Mouse (Mus musculus): Measurements from ENCODE around the gene Zdhhc6. TPM values are rescaled to one million over a fixed set of nuclear protein-coding genes. Genes with fewer than 3 reads are reported as not detected.

The Zdhhc6 gene
- polyA plus RNA-seq, 1 experiment from 2014 or later, result 69.8 TPM

DNA sequence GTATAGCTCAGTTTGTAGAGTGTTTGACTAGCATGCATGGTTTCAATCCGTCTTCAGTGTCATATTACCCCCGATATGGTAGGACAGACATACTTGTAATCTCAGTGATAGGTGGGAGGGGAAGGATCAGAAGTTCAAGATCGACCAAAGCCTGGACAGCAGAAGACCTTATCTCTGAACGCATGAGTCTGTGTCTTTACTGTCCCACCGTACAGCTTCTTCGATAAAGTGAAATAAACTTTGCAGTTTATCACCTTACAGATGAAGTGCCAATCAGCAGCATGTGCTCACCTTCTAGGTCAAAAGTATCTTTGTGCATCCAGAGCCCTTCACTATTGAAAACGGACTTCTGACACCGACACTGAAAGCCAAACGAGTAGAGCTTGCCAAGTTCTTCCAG lies 20.8 kb downstream of the Zdhhc6 start:
- Histone ChIP-seq H3K9me3 (ENCODE audit: control insufficient read depth, low read length) (no peaks in the 10 kb centered on the region), H3K4me3 (replicated peaks; ENCODE audit: low read length) (no peak overlapping the region), H3K4me1 (replicated peaks; ENCODE audit: control insufficient read depth, insufficient read depth, low read length) (no peaks in the 10 kb centered on the region), H3K9ac (replicated peaks; ENCODE audit: low read depth, low read length) (no peak overlapping the region), H3K36me3 (ENCODE audit: control insufficient read depth, insufficient read depth) (0 out of 2 replicates have a peak, but pooled peaks cover 5% of the 10 kb centered on the region), H3K27me3 (replicated peaks; ENCODE audit: control insufficient read depth, insufficient read depth, low read length) (no peaks in the 10 kb centered on the region), H3K4me2 (ENCODE audit: low read length) (no peak overlapping the region), H3K27ac (ENCODE audit: low read length) (no peak overlapping the region)
- ATAC-seq, result no peak
- WGBS, result 91% methylated on average over 9 of the region's 9 CpGs

DNA sequence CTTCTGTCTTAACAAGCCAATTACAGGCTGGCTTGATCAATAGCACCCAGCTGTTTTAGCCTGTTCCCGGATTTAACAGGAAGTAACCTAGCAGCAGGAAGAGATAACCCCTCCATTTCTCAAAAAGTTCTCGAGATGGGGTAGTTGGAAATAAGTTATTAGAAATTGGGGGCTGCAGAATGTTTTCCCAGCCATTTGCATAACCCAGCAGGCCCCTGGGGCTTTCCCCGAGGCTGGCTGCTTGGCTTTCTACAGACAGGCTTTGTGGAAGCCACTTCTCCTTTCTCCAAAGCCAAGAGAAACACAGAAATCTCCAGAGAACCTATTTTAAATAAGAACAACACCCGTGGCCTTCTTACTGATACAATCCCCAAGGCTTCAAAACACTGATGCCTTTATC lies 22.7 kb downstream of the Zdhhc6 start:
- Histone ChIP-seq H3K36me3 (ENCODE audit: control insufficient read depth, insufficient read depth) (0 out of 2 replicates have a peak, but pooled peaks cover 5% of the 10 kb centered on the region), H3K9me3 (ENCODE audit: control insufficient read depth, low read length) (no peaks in the 10 kb centered on the region), H3K4me2 (ENCODE audit: low read length) (no peak overlapping the region), H3K9ac (replicated peaks; ENCODE audit: low read depth, low read length) (no peak overlapping the region), H3K4me3 (replicated peaks; ENCODE audit: low read length) (no peak overlapping the region), H3K27ac (ENCODE audit: low read length) (no peak overlapping the region), H3K4me1 (replicated peaks; ENCODE audit: control insufficient read depth, insufficient read depth, low read length) (no peaks in the 10 kb centered on the region), H3K27me3 (replicated peaks; ENCODE audit: control insufficient read depth, insufficient read depth, low read length) (no peaks in the 10 kb centered on the region)
- WGBS, result 15% methylated on average over 4 of the region's 4 CpGs
- ATAC-seq, result no peak

DNA sequence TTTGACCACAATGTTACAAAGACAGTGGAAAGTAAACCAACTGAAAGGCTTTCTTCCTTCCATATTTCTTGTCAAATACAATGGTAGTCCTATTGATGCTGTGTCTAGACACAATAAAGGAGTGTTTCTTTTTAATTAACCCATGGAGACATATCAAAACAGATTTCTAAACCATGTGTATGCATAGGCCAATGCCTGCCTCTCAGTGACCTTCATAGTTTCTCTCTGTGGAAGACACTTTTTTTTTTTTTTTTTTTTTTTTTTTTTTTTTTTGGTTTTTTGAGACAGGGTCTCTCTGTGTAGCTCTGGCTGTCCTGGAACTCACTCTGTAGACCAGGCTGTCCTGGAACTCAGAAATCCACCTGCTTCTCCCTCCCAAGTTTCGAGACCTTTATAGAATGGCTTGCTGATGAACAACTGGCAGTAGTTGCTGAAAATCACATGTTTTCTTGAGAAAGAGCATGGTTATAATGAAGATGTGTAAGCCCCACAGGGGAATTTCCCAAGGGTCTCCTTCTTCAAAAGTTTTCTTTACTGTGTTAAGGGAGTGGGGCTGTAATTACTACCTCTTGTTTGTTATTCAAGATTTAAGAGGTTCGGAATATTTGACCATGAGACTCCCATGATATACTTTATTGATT lies 23.5 kb downstream of the Zdhhc6 start:
- Histone ChIP-seq H3K36me3 (ENCODE audit: control insufficient read depth, insufficient read depth) (0 out of 2 replicates have a peak, but pooled peaks cover 2% of the 10 kb centered on the region), H3K27me3 (replicated peaks; ENCODE audit: control insufficient read depth, insufficient read depth, low read length) (no peaks in the 10 kb centered on the region), H3K27ac (ENCODE audit: low read length) (no peak overlapping the region), H3K4me2 (ENCODE audit: low read length) (no peak overlapping the region), H3K9ac (replicated peaks; ENCODE audit: low read depth, low read length) (no peak overlapping the region), H3K4me3 (replicated peaks; ENCODE audit: low read length) (no peak overlapping the region), H3K9me3 (ENCODE audit: control insufficient read depth, low read length) (no peaks in the 10 kb centered on the region), H3K4me1 (replicated peaks; ENCODE audit: control insufficient read depth, insufficient read depth, low read length) (no peaks in the 10 kb centered on the region)
- WGBS, result 89% methylated on average over 2 of the region's 2 CpGs
- no peak for ATAC-seq

DNA sequence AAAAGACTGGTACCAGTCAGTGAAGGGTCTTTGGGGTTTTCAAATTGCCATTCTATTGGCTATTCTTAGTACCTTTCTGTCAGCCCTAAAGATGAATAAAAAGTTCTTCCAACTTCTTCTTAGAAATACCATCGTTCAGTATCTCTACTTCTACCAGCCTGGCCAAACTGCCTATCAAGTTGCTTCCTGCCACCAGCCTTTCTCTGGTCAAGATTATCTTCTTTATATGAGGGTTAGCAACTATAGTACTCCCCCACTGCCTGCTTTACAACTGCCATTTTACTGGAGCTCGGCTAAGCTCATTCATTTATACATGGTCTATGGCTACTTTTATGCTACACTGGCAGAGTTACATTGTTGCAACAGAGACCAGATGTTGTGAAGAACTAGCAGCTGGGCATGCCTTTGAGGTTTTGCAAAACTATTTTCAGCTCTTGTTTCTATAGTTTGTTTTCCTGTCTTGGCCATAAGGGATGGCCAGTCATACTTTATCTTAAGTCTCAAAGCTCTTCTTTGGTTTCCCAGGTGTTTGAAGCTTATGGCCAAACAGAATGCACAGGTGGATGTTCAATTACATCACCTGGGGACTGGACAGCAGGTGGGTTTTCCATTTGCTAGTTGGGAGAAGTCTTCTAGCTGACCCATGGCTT lies 25.1 kb downstream of the Zdhhc6 start:
- H3K4me2 ChIP-seq (ENCODE audit: low read length), result no peak overlapping the region
- WGBS, result 86% methylated on average over 2 of the region's 2 CpGs

DNA sequence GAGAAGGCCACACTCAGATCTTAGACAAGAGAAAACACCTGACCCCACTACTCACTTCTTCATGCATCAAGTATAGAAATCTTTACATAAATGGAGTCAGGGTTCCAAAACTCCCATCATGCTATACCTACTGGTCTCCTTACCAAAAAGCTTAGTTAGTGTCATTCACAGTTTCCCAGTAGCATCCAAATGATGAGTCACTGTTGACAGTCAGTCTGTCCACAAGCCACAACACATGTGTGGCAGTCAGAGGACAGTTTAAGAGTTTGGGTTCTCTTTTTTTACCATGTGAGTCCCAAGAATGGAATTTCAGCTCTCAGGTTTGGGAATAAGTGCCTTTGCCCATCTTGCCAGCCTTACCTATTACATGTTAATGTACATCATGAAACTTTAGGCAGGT lies 26.9 kb downstream of the Zdhhc6 start:
- Histone ChIP-seq H3K36me3 (ENCODE audit: control insufficient read depth, insufficient read depth) (no peaks in the 10 kb centered on the region), H3K4me1 (replicated peaks; ENCODE audit: control insufficient read depth, insufficient read depth, low read length) (no peaks in the 10 kb centered on the region), H3K27ac (ENCODE audit: low read length) (no peak overlapping the region), H3K9ac (replicated peaks; ENCODE audit: low read depth, low read length) (no peak overlapping the region), H3K27me3 (replicated peaks; ENCODE audit: control insufficient read depth, insufficient read depth, low read length) (no peaks in the 10 kb centered on the region), H3K4me2 (ENCODE audit: low read length) (no peak overlapping the region), H3K9me3 (ENCODE audit: control insufficient read depth, low read length) (no peaks in the 10 kb centered on the region), H3K4me3 (replicated peaks; ENCODE audit: low read length) (no peak overlapping the region)
- no peak for ATAC-seq

More for the DNA sequence above, 25.1 kb downstream of the Zdhhc6 start:
- H3K9ac ChIP-seq (replicated peaks; ENCODE audit: low read depth, low read length), result no peak overlapping the region
- no peaks in the 10 kb centered on the region for H3K9me3 ChIP-seq (ENCODE audit: control insufficient read depth, low read length)
- ATAC-seq, result no peak
- H3K27ac ChIP-seq (ENCODE audit: low read length), result no peak overlapping the region
- H3K36me3 ChIP-seq (ENCODE audit: control insufficient read depth, insufficient read depth), result 0 out of 2 replicates have a peak, but pooled peaks cover 2% of the 10 kb centered on the region
- no peaks in the 10 kb centered on the region for H3K27me3 ChIP-seq (replicated peaks; ENCODE audit: control insufficient read depth, insufficient read depth, low read length)
- H3K4me3 ChIP-seq (replicated peaks; ENCODE audit: low read length), result no peak overlapping the region
- no peaks in the 10 kb centered on the region for H3K4me1 ChIP-seq (replicated peaks; ENCODE audit: control insufficient read depth, insufficient read depth, low read length)

DNA sequence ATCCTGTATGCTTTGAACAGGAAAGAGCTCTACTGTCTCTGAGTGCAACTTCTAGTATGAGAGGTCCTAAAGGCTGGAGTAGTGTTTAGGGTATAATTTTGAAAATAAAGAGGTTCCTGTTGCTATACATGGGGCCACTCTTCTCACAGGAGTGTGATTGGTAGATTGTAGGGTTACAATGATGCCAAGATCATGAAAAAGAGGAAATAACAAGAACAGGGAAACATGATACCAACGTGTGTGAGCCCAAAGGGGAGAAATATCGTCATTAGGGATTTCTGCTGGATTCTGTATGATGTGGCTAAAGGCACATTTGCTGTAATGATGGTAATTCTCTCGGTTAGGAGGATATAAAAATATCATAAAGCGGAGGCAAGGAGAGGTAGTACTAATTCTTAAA lies 29.8 kb downstream of the Zdhhc6 start:
- no peaks in the 10 kb centered on the region for H3K9me3 ChIP-seq (ENCODE audit: control insufficient read depth, low read length)
- H3K4me1 ChIP-seq (replicated peaks; ENCODE audit: control insufficient read depth, insufficient read depth, low read length), result no peaks in the 10 kb centered on the region
- H3K27me3 ChIP-seq (replicated peaks; ENCODE audit: control insufficient read depth, insufficient read depth, low read length), result no peaks in the 10 kb centered on the region
- H3K4me3 ChIP-seq (replicated peaks; ENCODE audit: low read length), result no peak overlapping the region
- no peak overlapping the region for H3K9ac ChIP-seq (replicated peaks; ENCODE audit: low read depth, low read length)
- ATAC-seq, result no peak
- WGBS, result 91% methylated on average over 4 of the region's 4 CpGs
- H3K27ac ChIP-seq (ENCODE audit: low read length), result no peak overlapping the region
- no peaks in the 10 kb centered on the region for H3K36me3 ChIP-seq (ENCODE audit: control insufficient read depth, insufficient read depth)
- no peak overlapping the region for H3K4me2 ChIP-seq (ENCODE audit: low read length)

DNA sequence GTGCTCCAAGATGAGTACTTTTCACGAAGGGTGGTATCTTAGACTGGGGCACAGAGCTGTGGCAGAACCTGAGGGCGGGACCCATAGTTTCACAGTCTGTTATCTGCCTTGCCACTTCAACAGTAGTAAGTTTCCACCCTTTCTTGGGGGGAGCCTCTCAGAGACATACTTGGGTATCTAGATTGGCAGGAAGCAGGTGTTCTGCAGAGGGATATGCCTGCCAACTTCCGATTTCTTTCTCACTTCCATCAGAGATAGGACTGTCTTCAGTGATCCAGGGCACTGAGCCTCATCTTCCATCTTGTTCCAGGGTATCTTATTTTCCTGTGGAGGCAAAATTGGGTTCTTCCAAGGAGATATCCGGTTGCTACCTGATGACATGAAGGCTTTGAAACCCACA lies 31.7 kb downstream of the Zdhhc6 start:
- WGBS, result 94% methylated on average over 4 of the region's 4 CpGs
- no peak overlapping the region for H3K4me2 ChIP-seq (ENCODE audit: low read length)
- no peaks in the 10 kb centered on the region for H3K9me3 ChIP-seq (ENCODE audit: control insufficient read depth, low read length)
- H3K27me3 ChIP-seq (replicated peaks; ENCODE audit: control insufficient read depth, insufficient read depth, low read length), result no peaks in the 10 kb centered on the region
- H3K4me1 ChIP-seq (replicated peaks; ENCODE audit: control insufficient read depth, insufficient read depth, low read length), result no peaks in the 10 kb centered on the region
- H3K4me3 ChIP-seq (replicated peaks; ENCODE audit: low read length), result no peak overlapping the region
- H3K36me3 ChIP-seq (ENCODE audit: control insufficient read depth, insufficient read depth), result no peaks in the 10 kb centered on the region
- no peak for ATAC-seq
- H3K9ac ChIP-seq (replicated peaks; ENCODE audit: low read depth, low read length), result no peak overlapping the region
- H3K27ac ChIP-seq (ENCODE audit: low read length), result no peak overlapping the region

DNA sequence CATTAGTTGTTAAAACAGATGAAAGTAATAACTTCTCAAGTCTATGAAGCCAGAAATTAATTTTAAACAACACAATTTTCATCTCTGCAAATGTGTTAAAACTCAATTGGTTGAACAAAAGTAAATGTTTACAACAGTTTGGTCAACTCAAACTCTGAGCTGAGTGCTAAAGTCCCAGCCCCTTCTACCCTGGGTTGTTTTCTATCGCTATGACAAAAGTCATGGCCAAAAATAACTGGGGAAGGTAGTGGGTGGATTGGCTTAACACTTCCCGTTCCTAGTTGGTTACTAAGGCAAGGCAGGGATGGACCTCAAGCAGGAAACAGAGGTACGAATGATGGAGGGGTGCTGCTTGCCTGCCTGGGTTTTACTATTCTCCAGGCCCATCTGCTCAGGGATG lies 39.1 kb downstream of the Zdhhc6 start:
- H3K36me3 ChIP-seq (ENCODE audit: control insufficient read depth, insufficient read depth), result no peaks in the 10 kb centered on the region
- 89% methylated on average over 3 of the region's 3 CpGs for WGBS

DNA sequence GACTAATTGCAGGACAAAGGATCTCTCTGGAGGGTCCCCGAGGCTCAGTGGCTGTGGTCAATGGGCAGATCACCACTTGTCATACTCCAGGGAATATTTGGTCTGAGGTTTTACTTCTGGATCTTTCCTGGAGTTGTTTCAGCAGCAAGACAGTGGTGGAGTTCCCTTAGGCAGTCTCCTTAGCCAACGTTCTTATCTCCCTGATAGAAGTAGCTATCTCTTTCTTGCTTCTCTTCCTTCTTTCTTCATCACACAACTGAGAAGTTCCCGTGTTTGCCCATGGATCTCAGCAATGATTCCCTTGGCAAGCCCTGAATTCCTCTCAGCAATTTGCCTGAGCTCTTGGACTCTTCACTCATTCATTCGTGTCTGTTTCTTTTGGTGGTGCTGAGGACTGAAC lies 39.7 kb downstream of the Zdhhc6 start:
- ATAC-seq, result no peak
- Histone ChIP-seq H3K4me1 (replicated peaks; ENCODE audit: control insufficient read depth, insufficient read depth, low read length) (peaks cover 3% of the 10 kb centered on the region; the same call in 1 of the 2 replicates), H3K4me3 (replicated peaks; ENCODE audit: low read length) (no peak overlapping the region), H3K27ac (ENCODE audit: low read length) (no peak overlapping the region), H3K27me3 (replicated peaks; ENCODE audit: control insufficient read depth, insufficient read depth, low read length) (no peaks in the 10 kb centered on the region), H3K36me3 (ENCODE audit: control insufficient read depth, insufficient read depth) (no peaks in the 10 kb centered on the region), H3K4me2 (ENCODE audit: low read length) (no peak overlapping the region), H3K9ac (replicated peaks; ENCODE audit: low read depth, low read length) (no peak overlapping the region), H3K9me3 (ENCODE audit: control insufficient read depth, low read length) (no peaks in the 10 kb centered on the region)
- 74% methylated on average over 4 of the region's 4 CpGs for WGBS

More for the DNA sequence above, 39.1 kb downstream of the Zdhhc6 start:
- no peaks in the 10 kb centered on the region for H3K27me3 ChIP-seq (replicated peaks; ENCODE audit: control insufficient read depth, insufficient read depth, low read length)
- no peak overlapping the region for H3K4me2 ChIP-seq (ENCODE audit: low read length)
- H3K9me3 ChIP-seq (ENCODE audit: control insufficient read depth, low read length), result no peaks in the 10 kb centered on the region
- H3K27ac ChIP-seq (ENCODE audit: low read length), result no peak overlapping the region
- no peak for ATAC-seq
- H3K4me3 ChIP-seq (replicated peaks; ENCODE audit: low read length), result no peak overlapping the region
- H3K9ac ChIP-seq (replicated peaks; ENCODE audit: low read depth, low read length), result no peak overlapping the region
- no peaks in the 10 kb centered on the region for H3K4me1 ChIP-seq (replicated peaks; ENCODE audit: control insufficient read depth, insufficient read depth, low read length)
